Mouse (Mus musculus): ENCODE measurements around the gene Tbx6. TPM values are rescaled to one million over a fixed set of nuclear protein-coding genes. Genes with fewer than 3 reads are reported as not detected.

Gene Tbx6
- polyA plus RNA-seq, 1 experiment from 2014 or later, result 0.21 TPM

GRCm38 (mm10) chr7:126748824-126749223, 32.5 kb upstream of the Tbx6 start:
- Histone ChIP-seq H3K27me3 (ENCODE audit: control insufficient read depth, insufficient read depth, low read length) (no peaks in the 10 kb centered on the region), H3K36me3 (replicated peaks; ENCODE audit: control insufficient read depth, insufficient read depth) (no peaks in the 10 kb centered on the region), H3K4me2 (replicated peaks) (no peak overlapping the region), H3K4me3 (replicated peaks; ENCODE audit: low read length) (no peak overlapping the region), H3K9me3 (ENCODE audit: control insufficient read depth, low read length) (no peaks in the 10 kb centered on the region), H3K9ac (no peak overlapping the region), H3K4me1 (replicated peaks; ENCODE audit: control insufficient read depth, insufficient read depth, low read length) (no peaks in the 10 kb centered on the region), H3K27ac (no peak overlapping the region)
- DNase-seq (ENCODE audit: low spot score) (no peak), ATAC-seq (ENCODE audit: low FRiP score) (no peak)
- 82% methylated on average over 7 of the region's 7 CpGs for WGBS

- Histone ChIP-seq H3K27me3 (ENCODE audit: control insufficient read depth, insufficient read depth, low read length) (no peaks in the 10 kb centered on the region), H3K4me1 (replicated peaks; ENCODE audit: control insufficient read depth, insufficient read depth, low read length) (0 out of 2 replicates have a peak, but pooled peaks cover 3% of the 10 kb centered on the region), H3K4me3 (replicated peaks; ENCODE audit: low read length) (no peak overlapping the region), H3K9me3 (ENCODE audit: control insufficient read depth, low read length) (no peaks in the 10 kb centered on the region), H3K9ac (no peak overlapping the region), H3K36me3 (replicated peaks; ENCODE audit: control insufficient read depth, insufficient read depth) (no peaks in the 10 kb centered on the region), H3K4me2 (replicated peaks) (no peak overlapping the region), H3K27ac (no peak overlapping the region)
- DNase-seq (ENCODE audit: low spot score), result no peak
- 98% methylated on average over 17 of the region's 17 CpGs for WGBS
- ATAC-seq (ENCODE audit: low FRiP score), result no peak
These were observed 31.5 kb upstream of the Tbx6 start for GRCm38 (mm10) chr7:126749582-126750343.

DNA sequence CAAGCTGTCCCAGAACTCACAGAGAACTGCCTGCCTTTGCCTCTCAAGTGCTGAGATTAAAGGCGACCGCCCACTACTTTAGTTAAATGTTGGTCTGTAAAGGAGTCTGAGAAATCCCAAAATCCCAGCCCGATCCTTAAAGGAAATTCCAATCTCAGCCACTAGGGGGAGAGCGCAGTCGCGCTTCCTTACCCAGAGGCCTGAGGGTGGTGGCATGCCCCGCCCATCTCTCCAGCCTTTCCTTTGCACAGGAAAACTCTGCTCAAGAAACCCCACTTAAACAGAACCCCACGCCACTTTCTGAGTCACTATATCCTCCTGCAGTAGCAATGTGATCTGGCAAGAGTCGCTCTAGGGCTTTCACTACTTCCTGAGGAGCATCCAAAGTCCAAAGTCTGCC, 26.4 kb upstream of the Tbx6 start:
- DNase-seq (ENCODE audit: low spot score) (peak; percentile 90), ATAC-seq (ENCODE audit: low FRiP score) (peak; percentile 44; the same call in 1 of the 2 replicates)
- H3K9me3 ChIP-seq (ENCODE audit: control insufficient read depth, low read length), result no peaks in the 10 kb centered on the region
- H3K4me2 ChIP-seq (replicated peaks), result peak overlapping the region; percentile 14; the same call in 1 of the 2 replicates
- 4% methylated on average over 9 of the region's 9 CpGs for WGBS
- H3K4me1 ChIP-seq (replicated peaks; ENCODE audit: control insufficient read depth, insufficient read depth, low read length), result 0 out of 2 replicates have a peak, but pooled peaks cover 8% of the 10 kb centered on the region
- H3K9ac ChIP-seq, result no peak overlapping the region
- no peak overlapping the region for H3K4me3 ChIP-seq (replicated peaks; ENCODE audit: low read length)
- H3K27ac ChIP-seq, result no peak overlapping the region
- no peaks in the 10 kb centered on the region for H3K27me3 ChIP-seq (ENCODE audit: control insufficient read depth, insufficient read depth, low read length)
- H3K36me3 ChIP-seq (replicated peaks; ENCODE audit: control insufficient read depth, insufficient read depth), result no peaks in the 10 kb centered on the region

DNA sequence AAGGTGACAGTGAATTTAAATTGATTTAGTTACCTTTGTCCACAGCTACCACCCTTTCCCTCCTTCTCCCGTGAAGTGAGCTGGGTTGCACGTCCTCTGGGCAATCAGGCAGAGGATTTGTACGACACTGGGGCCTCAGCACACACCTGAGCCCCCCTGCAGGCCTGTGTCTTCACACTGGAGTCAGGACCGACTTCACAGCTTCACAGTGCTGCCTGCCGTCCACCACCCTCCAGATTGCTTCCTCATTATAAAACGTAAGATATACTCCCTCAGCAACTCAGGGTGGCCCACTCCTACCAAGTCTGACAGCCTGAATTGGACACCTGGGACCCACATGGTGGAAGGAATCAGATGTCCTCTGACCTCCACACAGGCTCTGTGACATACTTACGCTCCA, 22.7 kb upstream of the Tbx6 start:
- Histone ChIP-seq H3K4me2 (replicated peaks) (no peak overlapping the region), H3K27ac (no peak overlapping the region)

GRCm38 (mm10) chr7:126759050-126759671, 22.1 kb upstream of the Tbx6 start, which contains the start of gene Mapk3:
Gene Mapk3 (plus strand): TSS chr7:126759601.
- 2% methylated on average over 18 of the region's 38 CpGs for WGBS
- no peaks in the 10 kb centered on the region for H3K27me3 ChIP-seq (ENCODE audit: control insufficient read depth, insufficient read depth, low read length)
- peak within 1 kb of the TSS; percentile 77 for H3K4me2 ChIP-seq (replicated peaks)
- peak within 1 kb of the TSS; percentile 78 for H3K4me3 ChIP-seq (replicated peaks; ENCODE audit: low read length)
- H3K4me1 ChIP-seq (replicated peaks; ENCODE audit: control insufficient read depth, insufficient read depth, low read length), result peaks cover 36% of the 10 kb centered on the region
- H3K36me3 ChIP-seq (replicated peaks; ENCODE audit: control insufficient read depth, insufficient read depth), result peaks cover 14% of the 10 kb centered on the region
- peak within 1 kb of the TSS; percentile 81 for H3K9ac ChIP-seq
- ATAC-seq (ENCODE audit: low FRiP score), result peak; percentile 66
- DNase-seq (ENCODE audit: low spot score), result peak; percentile 91
- H3K27ac ChIP-seq, result peak within 1 kb of the TSS; percentile 87
- H3K9me3 ChIP-seq (ENCODE audit: control insufficient read depth, low read length), result no peaks in the 10 kb centered on the region

More for the DNA sequence above, 22.7 kb upstream of the Tbx6 start:
- no peak for ATAC-seq (ENCODE audit: low FRiP score)
- Histone ChIP-seq H3K9ac (no peak overlapping the region), H3K36me3 (replicated peaks; ENCODE audit: control insufficient read depth, insufficient read depth) (peaks cover 8% of the 10 kb centered on the region), H3K9me3 (ENCODE audit: control insufficient read depth, low read length) (no peaks in the 10 kb centered on the region), H3K4me3 (replicated peaks; ENCODE audit: low read length) (no peak overlapping the region), H3K27me3 (ENCODE audit: control insufficient read depth, insufficient read depth, low read length) (no peaks in the 10 kb centered on the region), H3K4me1 (replicated peaks; ENCODE audit: control insufficient read depth, insufficient read depth, low read length) (peaks cover 36% of the 10 kb centered on the region)
- no peak for DNase-seq (ENCODE audit: low spot score)
- WGBS, result 54% methylated on average over 7 of the region's 7 CpGs

- Histone ChIP-seq H3K9me3 (ENCODE audit: control insufficient read depth, low read length) (no peaks in the 10 kb centered on the region), H3K27me3 (ENCODE audit: control insufficient read depth, insufficient read depth, low read length) (no peaks in the 10 kb centered on the region), H3K4me3 (replicated peaks; ENCODE audit: low read length) (peak overlapping the region; percentile 78), H3K36me3 (replicated peaks; ENCODE audit: control insufficient read depth, insufficient read depth) (peaks cover 21% of the 10 kb centered on the region), H3K9ac (peak overlapping the region; percentile 81), H3K27ac (peak overlapping the region; percentile 87), H3K4me1 (replicated peaks; ENCODE audit: control insufficient read depth, insufficient read depth, low read length) (peaks cover 32% of the 10 kb centered on the region), H3K4me2 (replicated peaks) (peak overlapping the region; percentile 77)
- 1% methylated on average over 21 of the region's 24 CpGs for WGBS
- ATAC-seq (ENCODE audit: low FRiP score) (peak; percentile 44), DNase-seq (ENCODE audit: low spot score) (no peak)
These were observed 21.5 kb upstream of the Tbx6 start for GRCm38 (mm10) chr7:126759672-126760390.

- Histone ChIP-seq H3K4me3 (replicated peaks; ENCODE audit: low read length) (peak overlapping the region; percentile 78), H3K4me1 (replicated peaks; ENCODE audit: control insufficient read depth, insufficient read depth, low read length) (peaks cover 28% of the 10 kb centered on the region), H3K4me2 (replicated peaks) (peak overlapping the region; percentile 77), H3K9me3 (ENCODE audit: control insufficient read depth, low read length) (no peaks in the 10 kb centered on the region), H3K27ac (peak overlapping the region; percentile 87), H3K36me3 (replicated peaks; ENCODE audit: control insufficient read depth, insufficient read depth) (peaks cover 26% of the 10 kb centered on the region), H3K27me3 (ENCODE audit: control insufficient read depth, insufficient read depth, low read length) (no peaks in the 10 kb centered on the region), H3K9ac (peak overlapping the region; percentile 81)
- peak; percentile 38; the same call in 1 of the 2 replicates for ATAC-seq (ENCODE audit: low FRiP score)
- 12% methylated on average over 3 of the region's 3 CpGs for WGBS
- peak; percentile 54 for DNase-seq (ENCODE audit: low spot score)
These were observed 20.9 kb upstream of the Tbx6 start for GRCm38 (mm10) chr7:126760391-126760802.

DNA sequence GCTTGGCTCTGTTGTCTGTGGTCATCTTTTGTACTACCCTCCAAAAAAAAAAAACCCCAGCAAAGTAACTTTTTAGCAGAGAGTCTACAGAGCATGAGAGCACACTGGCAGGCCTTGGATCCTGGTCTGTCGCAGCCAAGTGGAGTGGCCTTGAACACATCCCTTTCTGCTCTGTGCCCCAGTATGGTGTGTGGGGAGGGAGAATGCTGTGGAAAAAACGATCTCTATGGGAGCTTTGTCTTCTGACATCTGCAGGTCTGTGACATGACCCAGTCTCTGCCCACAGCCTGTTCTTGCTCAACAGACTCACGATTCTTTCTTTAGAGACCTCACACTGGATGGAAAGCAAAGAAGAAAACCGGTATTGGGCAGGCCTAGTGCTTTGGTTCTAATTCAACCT, 20.3 kb upstream of the Tbx6 start:
- peak overlapping the region; percentile 81 for H3K9ac ChIP-seq
- WGBS, result 69% methylated on average over 4 of the region's 4 CpGs
- ATAC-seq (ENCODE audit: low FRiP score), result no peak

More for the DNA sequence above, 20.3 kb upstream of the Tbx6 start:
- Histone ChIP-seq H3K4me2 (replicated peaks) (peak overlapping the region; percentile 77), H3K4me3 (replicated peaks; ENCODE audit: low read length) (peak overlapping the region; percentile 78), H3K27ac (peak overlapping the region; percentile 87), H3K9me3 (ENCODE audit: control insufficient read depth, low read length) (no peaks in the 10 kb centered on the region), H3K36me3 (replicated peaks; ENCODE audit: control insufficient read depth, insufficient read depth) (peaks cover 32% of the 10 kb centered on the region), H3K27me3 (ENCODE audit: control insufficient read depth, insufficient read depth, low read length) (no peaks in the 10 kb centered on the region), H3K4me1 (replicated peaks; ENCODE audit: control insufficient read depth, insufficient read depth, low read length) (peaks cover 28% of the 10 kb centered on the region)
- no peak for DNase-seq (ENCODE audit: low spot score)

Data from hindbrain, embryonic 14.5 days (tissue).